ENCODE assay signal across 8 mouse cellular contexts in the genomic region with DNA sequence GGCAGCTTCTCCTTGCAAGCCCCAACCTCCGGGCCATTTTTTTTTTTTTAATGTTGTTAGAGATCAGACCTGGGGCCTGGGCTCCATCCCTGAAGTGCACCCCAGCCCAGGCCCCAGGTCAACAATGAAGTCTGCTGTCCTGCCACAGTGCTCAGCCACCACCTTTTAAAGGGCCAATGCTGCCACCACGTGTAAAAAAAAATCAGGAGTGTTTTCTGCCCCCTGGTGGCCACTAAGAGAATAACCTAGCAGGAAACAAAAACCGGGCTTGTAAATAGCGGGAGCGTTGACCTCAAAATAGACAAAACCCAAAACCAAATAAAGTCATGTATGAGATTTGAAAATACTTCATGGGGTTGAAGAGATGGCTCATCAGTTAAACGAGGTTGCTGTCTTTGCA. TPM values are rescaled to one million over a fixed set of nuclear protein-coding genes. Genes with fewer than 3 reads are reported as not detected.
A peak's percentile ranks its signal among the peaks of the same experiment; 100 is the strongest.
DNase-seq lines count a peak whose midpoint lies in the region; ATAC-seq and TF ChIP-seq lines count a peak whose summit lies in the region.

No protein-coding gene starts in this region.

- TF ChIP-seq CTCF in intestine, postnatal 0 days (IDR thresholded peaks at IDR 0.05; ENCODE audit: low read depth) = peak; percentile 83

- no peaks in the 10 kb centered on the region for H3K4me1 ChIP-seq in intestine, postnatal 0 days (replicated peaks; ENCODE audit: control insufficient read depth, insufficient read depth, low read length)
- peaks cover 25% of the 10 kb centered on the region for H3K4me1 ChIP-seq in intestine, embryonic 16.5 days (ENCODE audit: control insufficient read depth, insufficient read depth, low read length)
- no peaks in the 10 kb centered on the region for H3K4me1 ChIP-seq in limb, embryonic 14.5 days (ENCODE audit: control insufficient read depth, insufficient read depth, low read length)

- H3K36me3 ChIP-seq in intestine, postnatal 0 days (ENCODE audit: control insufficient read depth, insufficient read depth) = no peaks in the 10 kb centered on the region
- H3K36me3 ChIP-seq in intestine, embryonic 16.5 days (ENCODE audit: control insufficient read depth, insufficient read depth, low read length) = no peaks in the 10 kb centered on the region
- H3K36me3 ChIP-seq in limb, embryonic 14.5 days (ENCODE audit: control insufficient read depth, insufficient read depth, low read length) = no peaks in the 10 kb centered on the region
- no peaks in the 10 kb centered on the region for H3K36me3 ChIP-seq in splenic B cell, adult 2 months (ENCODE audit: control insufficient read depth, insufficient read depth, low read length, poor library complexity, severe bottlenecking)

- no peak overlapping the region for H3K4me2 ChIP-seq in intestine, postnatal 0 days (replicated peaks; ENCODE audit: low read depth)
- H3K4me2 ChIP-seq in intestine, embryonic 16.5 days (ENCODE audit: low read depth, low read length) = no peak overlapping the region
- no peak overlapping the region for H3K4me2 ChIP-seq in limb, embryonic 14.5 days (replicated peaks; ENCODE audit: low read depth, low read length, severe bottlenecking)

- TF ChIP-seq POLR2A in limb, embryonic 14.5 days (IDR thresholded peaks at IDR 0.05; ENCODE audit: borderline replicate concordance, extremely low read depth, insufficient read depth, insufficient read length) = no peak

- no peak overlapping the region for H3K9ac ChIP-seq in intestine, postnatal 0 days (ENCODE audit: low read depth, low read length)
- no peak overlapping the region for H3K9ac ChIP-seq in intestine, embryonic 16.5 days (ENCODE audit: low read depth, low read length)
- no peak overlapping the region for H3K9ac ChIP-seq in limb, embryonic 14.5 days (ENCODE audit: low read depth, low read length, severe bottlenecking)

- no peaks in the 10 kb centered on the region for H3K27me3 ChIP-seq in intestine, postnatal 0 days (replicated peaks; ENCODE audit: control insufficient read depth, insufficient read depth, low read length)
- no peaks in the 10 kb centered on the region for H3K27me3 ChIP-seq in intestine, embryonic 16.5 days (replicated peaks; ENCODE audit: control insufficient read depth, insufficient read depth, low read length)
- H3K27me3 ChIP-seq in limb, embryonic 14.5 days (ENCODE audit: control insufficient read depth, insufficient read depth, low read length) = no peaks in the 10 kb centered on the region
- H3K27me3 ChIP-seq in splenic B cell, adult 2 months (ENCODE audit: control insufficient read depth, insufficient read depth, low read length, poor library complexity, severe bottlenecking) = no peaks in the 10 kb centered on the region

- H3K4me3 ChIP-seq in intestine, postnatal 0 days (ENCODE audit: low read depth, low read length) = no peak overlapping the region
- no peak overlapping the region for H3K4me3 ChIP-seq in intestine, embryonic 16.5 days (ENCODE audit: low read length)
- H3K4me3 ChIP-seq in limb, embryonic 14.5 days (replicated peaks; ENCODE audit: low read length) = no peak overlapping the region

- H3K9me3 ChIP-seq in intestine, postnatal 0 days (ENCODE audit: control insufficient read depth) = no peaks in the 10 kb centered on the region
- no peaks in the 10 kb centered on the region for H3K9me3 ChIP-seq in intestine, embryonic 16.5 days (ENCODE audit: control insufficient read depth, low read length)
- no peaks in the 10 kb centered on the region for H3K9me3 ChIP-seq in limb, embryonic 14.5 days (ENCODE audit: control insufficient read depth, low read length)

- no peak for ATAC-seq in intestine, postnatal 0 days
- no peak for ATAC-seq in intestine, embryonic 16.5 days
- no peak for ATAC-seq in limb, embryonic 14.5 days (ENCODE audit: low FRiP score, low read depth)
- ATAC-seq in frontal cortex, adult (ENCODE audit: low TSS enrichment) = no peak

- H3K27ac ChIP-seq in intestine, postnatal 0 days (ENCODE audit: low read depth, low read length) = no peak overlapping the region
- no peak overlapping the region for H3K27ac ChIP-seq in intestine, embryonic 16.5 days (ENCODE audit: low read length)
- no peak overlapping the region for H3K27ac ChIP-seq in limb, embryonic 14.5 days (replicated peaks; ENCODE audit: low read depth, low read length)

- peak; percentile 70 for DNase-seq in CD4-positive helper T cell, adult 2 months (ENCODE audit: low read depth, low spot score)
- peak; percentile 76 for DNase-seq in NIH3T3 (ENCODE audit: low read depth)
- DNase-seq in embryo, embryonic 10.5 days (ENCODE audit: low spot score) = peak; percentile 81
- DNase-seq in limb, embryonic 14.5 days (ENCODE audit: low spot score) = peak; percentile 64
- peak; percentile 81 for DNase-seq in splenic B cell, adult 2 months (ENCODE audit: low read depth, low spot score)

- WGBS in intestine, postnatal 0 days = 29% methylated on average over 6 of the region's 6 CpGs
- WGBS in intestine, embryonic 16.5 days = 29% methylated on average over 6 of the region's 6 CpGs
- WGBS in limb, embryonic 14.5 days = 29% methylated on average over 6 of the region's 6 CpGs

RNA-seq across cellular contexts. Expression of a gene that starts 7.2 kb away (rescaled TPM):
- polyA plus RNA-seq in intestine, postnatal 0 days (2015; fragmentation: Nextera tagmentation; extraction: Ambion mirVana) = 40.1 TPM in 2 replicates
- 56.3 and 57.4 TPM in 2 replicates for polyA plus RNA-seq in intestine, embryonic 16.5 days (2015; fragmentation: Nextera tagmentation; extraction: Ambion mirVana)
- 60.6 and 80.6 TPM in 2 replicates for polyA plus RNA-seq in limb, embryonic 14.5 days (2012; rRNA removed)
- polyA plus RNA-seq in limb, embryonic 14.5 days (2014; fragmentation: Nextera tagmentation; extraction: Ambion mirVana) = 43.6 and 45.0 TPM in 2 replicates

RNA-seq across cellular contexts. Expression of a gene that starts 14.4 kb away (rescaled TPM):
- polyA plus RNA-seq in intestine, postnatal 0 days (2015; fragmentation: Nextera tagmentation; extraction: Ambion mirVana) = 787 and 833 TPM in 2 replicates
- 1,298 and 1,309 TPM in 2 replicates for polyA plus RNA-seq in intestine, embryonic 16.5 days (2015; fragmentation: Nextera tagmentation; extraction: Ambion mirVana)
- 0.65 and 0.72 TPM in 2 replicates for polyA plus RNA-seq in limb, embryonic 14.5 days (2012; rRNA removed)
- 0.58 TPM in 1 of 2 replicates, not detected in the other for polyA plus RNA-seq in limb, embryonic 14.5 days (2014; fragmentation: Nextera tagmentation; extraction: Ambion mirVana)

RNA-seq across cellular contexts. Expression of a gene that starts 27.4 kb away (rescaled TPM):
- polyA plus RNA-seq in intestine, postnatal 0 days (2015; fragmentation: Nextera tagmentation; extraction: Ambion mirVana) = 16.8 and 17.0 TPM in 2 replicates
- 34.5 and 36.1 TPM in 2 replicates for polyA plus RNA-seq in intestine, embryonic 16.5 days (2015; fragmentation: Nextera tagmentation; extraction: Ambion mirVana)
- polyA plus RNA-seq in limb, embryonic 14.5 days (2012; rRNA removed) = 25.2 and 34.3 TPM in 2 replicates
- polyA plus RNA-seq in limb, embryonic 14.5 days (2014; fragmentation: Nextera tagmentation; extraction: Ambion mirVana) = 23.1 and 24.3 TPM in 2 replicates

RNA-seq across cellular contexts. Expression of a gene that starts 29.7 kb away (rescaled TPM):
- polyA plus RNA-seq in intestine, postnatal 0 days (2015; fragmentation: Nextera tagmentation; extraction: Ambion mirVana) = 0.21 TPM in 1 of 2 replicates, not detected in the other
- 0.21 and 0.55 TPM in 2 replicates for polyA plus RNA-seq in intestine, embryonic 16.5 days (2015; fragmentation: Nextera tagmentation; extraction: Ambion mirVana)
- 0.19 and 0.20 TPM in 2 replicates for polyA plus RNA-seq in limb, embryonic 14.5 days (2012; rRNA removed)
- 0.92 and 1.5 TPM in 2 replicates for polyA plus RNA-seq in limb, embryonic 14.5 days (2014; fragmentation: Nextera tagmentation; extraction: Ambion mirVana)

RNA-seq across cellular contexts. Expression of a gene that starts 29.8 kb away (rescaled TPM):
- polyA plus RNA-seq in intestine, postnatal 0 days (2015; fragmentation: Nextera tagmentation; extraction: Ambion mirVana) = 7.2 and 7.6 TPM in 2 replicates
- 21.5 and 23.3 TPM in 2 replicates for polyA plus RNA-seq in intestine, embryonic 16.5 days (2015; fragmentation: Nextera tagmentation; extraction: Ambion mirVana)
- 127 and 202 TPM in 2 replicates for polyA plus RNA-seq in limb, embryonic 14.5 days (2012; rRNA removed)
- 51.7 and 54.9 TPM in 2 replicates for polyA plus RNA-seq in limb, embryonic 14.5 days (2014; fragmentation: Nextera tagmentation; extraction: Ambion mirVana)

Comparison
In these comparisons a context has a peak if more than half of its experiments do, and no peak if none do; other contexts are left out.
1. RNA of a gene that starts 14.4 kb away (polyA plus RNA-seq): 1,298 to 1,309 TPM in intestine, embryonic 16.5 days and 787 to 833 TPM in intestine, postnatal 0 days; 0.58 to 0.72 TPM in limb, embryonic 14.5 days; every median in the first group is over 100 times any median in the second.
2. Peak in every context shown above with its lines, with median percentiles within 50 percentile points of each other: DNase-seq.